Mouse (Mus musculus) lung, embryonic 15.5 days (tissue): ENCODE measurements around the gene Rab40c. TPM values are rescaled to one million over a fixed set of nuclear protein-coding genes. Genes with fewer than 3 reads are reported as not detected.
A peak's percentile ranks its signal among the peaks of the same experiment; 100 is the strongest.

ENCODE experiments used
- ATAC-seq: fragments of 200-750 bp; cut with Nextera tagmentation; 2 replicates; pipeline ENCODE4 v1.8.0; 2017; ENCODE audit warnings: moderate number of reproducible peaks, borderline replicate concordance; ENCODE audit not compliant: low FRiP score, low TSS enrichment; ENCODE audit errors: extremely low read depth
- H3K27ac ChIP-seq: fragments of 300-500 bp; sonication (generic); 2 replicates; pipeline ENCODE4 v1.5.1; 2015; ENCODE audit warnings: moderate library complexity, mild to moderate bottlenecking, inconsistent platforms
- H3K27me3 ChIP-seq: fragments of 300-500 bp; sonication (generic); 2 replicates; pipeline ENCODE4 v1.6.1; 2015; ENCODE audit warnings: inconsistent platforms
- H3K36me3 ChIP-seq: fragments of 300-500 bp; sonication (generic); 2 replicates; pipeline ENCODE4 v1.6.1; 2015; ENCODE audit warnings: inconsistent platforms
- H3K4me1 ChIP-seq: fragments of 300-500 bp; sonication (generic); 2 replicates; pipeline ENCODE4 v1.6.1; 2015; ENCODE audit warnings: inconsistent platforms
- H3K4me2 ChIP-seq: fragments of 300-500 bp; sonication (generic); 2 replicates; pipeline ENCODE4 v1.6.1; 2015; ENCODE audit warnings: inconsistent platforms, mild to moderate bottlenecking, moderate library complexity
- H3K4me3 ChIP-seq: fragments of 300-500 bp; sonication (generic); 2 replicates; pipeline ENCODE4 v1.5.1; 2015; ENCODE audit warnings: mild to moderate bottlenecking, inconsistent platforms
- H3K9ac ChIP-seq: fragments of 300-500 bp; sonication (generic); 2 replicates; pipeline ENCODE4 v1.6.1; 2015; ENCODE audit warnings: inconsistent platforms
- H3K9me3 ChIP-seq: fragments of 300-500 bp; sonication (generic); 2 replicates; pipeline ENCODE4 v1.6.1; 2016; ENCODE audit warnings: inconsistent platforms
- WGBS: fragments of 180-500 bp; shearing (Covaris S2); methylation state at CpG from one replicate; pipeline ENCODE4 v1.1.7; 2015; 5-methylcytosine and 5-hydroxymethylcytosine counted together
- polyA plus RNA-seq: library from polyadenylated mRNA; unstranded; fragments of >200 nt; fragmentation: Nextera tagmentation; extraction: Ambion mirVana; gene quantifications from 2 replicates; pipeline ENCODE4 v1.2.1, GENCODE M21; 2015

Rab40c gene
- polyA plus RNA-seq, 1 experiment from 2014 or later = 27.4 TPM

DNA sequence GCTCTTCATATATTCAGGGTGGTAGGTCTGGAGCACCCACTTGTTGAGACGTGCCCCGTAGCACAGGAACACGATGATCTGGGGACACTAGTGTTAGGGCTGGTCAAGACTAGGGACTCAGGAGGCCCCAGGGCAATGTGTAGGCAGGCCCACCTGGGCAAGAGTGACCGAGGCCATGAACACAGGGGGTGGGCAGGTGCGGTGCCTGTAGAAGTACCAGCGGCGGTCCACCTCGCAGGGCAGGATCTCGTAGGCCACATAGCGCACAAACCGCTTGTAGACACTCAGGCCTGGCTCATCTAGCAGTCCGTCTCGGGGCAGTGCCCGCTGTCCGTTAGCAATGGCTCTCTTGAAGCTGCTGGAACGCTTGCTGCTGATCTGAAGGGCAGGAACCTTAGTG, 83.7 kb downstream of the Rab40c start:
- Histone ChIP-seq H3K9me3 (no peaks in the 10 kb centered on the region), H3K36me3 (peaks cover 32% of the 10 kb centered on the region), H3K4me2 (no peak overlapping the region; the same call in 1 of the 2 replicates), H3K27ac (no peak overlapping the region), H3K9ac (no peak overlapping the region), H3K27me3 (no peaks in the 10 kb centered on the region), H3K4me3 (no peak overlapping the region), H3K4me1 (peaks cover 52% of the 10 kb centered on the region)
- 89% methylated on average over 16 of the region's 16 CpGs for WGBS
- ATAC-seq = no peak

GRCm38 (mm10) chr17:25835301-25835700, 84.2 kb downstream of the Rab40c start:
- Histone ChIP-seq H3K27ac (no peak overlapping the region), H3K27me3 (no peaks in the 10 kb centered on the region), H3K4me2 (peak overlapping the region; percentile 88; the same call in 1 of the 2 replicates), H3K4me1 (peaks cover 57% of the 10 kb centered on the region), H3K4me3 (peak overlapping the region; percentile 82; the same call in 1 of the 2 replicates), H3K36me3 (peaks cover 32% of the 10 kb centered on the region), H3K9me3 (no peaks in the 10 kb centered on the region), H3K9ac (no peak overlapping the region)
- ATAC-seq = no peak
- 98% methylated on average over 7 of the region's 7 CpGs for WGBS

GRCm38 (mm10) chr17:25834595-25835222, 84.8 kb downstream of the Rab40c start:
- Histone ChIP-seq H3K27ac (0 out of 2 replicates have a peak overlapping the region, but pooled peaks have one; percentile 98), H3K27me3 (no peaks in the 10 kb centered on the region), H3K36me3 (peaks cover 31% of the 10 kb centered on the region), H3K4me3 (peak overlapping the region; percentile 82), H3K4me2 (peak overlapping the region; percentile 88), H3K9ac (peak overlapping the region; percentile 73), H3K9me3 (no peaks in the 10 kb centered on the region), H3K4me1 (peaks cover 63% of the 10 kb centered on the region)
- no peak for ATAC-seq
- WGBS = 81% methylated on average over 12 of the region's 12 CpGs

- peak overlapping the region; percentile 82 for H3K4me3 ChIP-seq
- H3K9ac ChIP-seq = peak overlapping the region; percentile 73
- H3K27ac ChIP-seq = peak overlapping the region; percentile 98
- H3K27me3 ChIP-seq = no peaks in the 10 kb centered on the region
- WGBS = 15% methylated on average over 6 of the region's 6 CpGs
- peaks cover 25% of the 10 kb centered on the region for H3K36me3 ChIP-seq
- peak overlapping the region; percentile 88 for H3K4me2 ChIP-seq
- H3K4me1 ChIP-seq = peaks cover 68% of the 10 kb centered on the region
- H3K9me3 ChIP-seq = no peaks in the 10 kb centered on the region
- ATAC-seq = no peak
These were observed 85.4 kb downstream of the Rab40c start for GRCm38 (mm10) chr17:25833961-25834594.

DNA sequence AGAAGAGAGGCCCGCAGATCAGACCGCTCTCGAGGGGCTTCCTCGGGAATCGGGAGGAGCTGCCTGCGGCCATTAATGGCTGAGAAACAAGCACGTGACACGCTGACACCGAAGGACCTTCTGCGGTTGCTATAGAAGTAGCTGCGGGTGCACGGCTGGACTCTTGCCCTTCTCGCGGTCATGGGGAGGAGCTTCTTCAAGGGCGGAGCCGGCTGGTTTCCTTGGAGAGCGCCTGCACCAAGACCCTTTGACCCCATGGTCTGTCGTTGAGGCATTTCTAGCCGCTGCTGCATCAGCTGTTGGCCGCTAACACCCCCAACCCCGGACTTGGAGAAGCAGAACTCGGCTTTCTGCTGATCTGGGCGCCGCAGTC, 86.2 kb downstream of the Rab40c start, which contains the start of gene Stub1:
Gene Stub1, minus strand, starts transcription at position 114 of the 373 bp plus-strand sequence.
- ATAC-seq = peak; percentile 66
- Histone ChIP-seq H3K27ac (peak within 1 kb of the TSS; percentile 98), H3K9me3 (no peaks in the 10 kb centered on the region), H3K36me3 (peaks cover 20% of the 10 kb centered on the region), H3K27me3 (no peaks in the 10 kb centered on the region), H3K4me2 (peak within 1 kb of the TSS; percentile 95), H3K4me3 (peak within 1 kb of the TSS; percentile 82), H3K9ac (peak within 1 kb of the TSS; percentile 90), H3K4me1 (peaks cover 73% of the 10 kb centered on the region)
- under 1% methylated on average over 24 of the region's 24 CpGs for WGBS

DNA sequence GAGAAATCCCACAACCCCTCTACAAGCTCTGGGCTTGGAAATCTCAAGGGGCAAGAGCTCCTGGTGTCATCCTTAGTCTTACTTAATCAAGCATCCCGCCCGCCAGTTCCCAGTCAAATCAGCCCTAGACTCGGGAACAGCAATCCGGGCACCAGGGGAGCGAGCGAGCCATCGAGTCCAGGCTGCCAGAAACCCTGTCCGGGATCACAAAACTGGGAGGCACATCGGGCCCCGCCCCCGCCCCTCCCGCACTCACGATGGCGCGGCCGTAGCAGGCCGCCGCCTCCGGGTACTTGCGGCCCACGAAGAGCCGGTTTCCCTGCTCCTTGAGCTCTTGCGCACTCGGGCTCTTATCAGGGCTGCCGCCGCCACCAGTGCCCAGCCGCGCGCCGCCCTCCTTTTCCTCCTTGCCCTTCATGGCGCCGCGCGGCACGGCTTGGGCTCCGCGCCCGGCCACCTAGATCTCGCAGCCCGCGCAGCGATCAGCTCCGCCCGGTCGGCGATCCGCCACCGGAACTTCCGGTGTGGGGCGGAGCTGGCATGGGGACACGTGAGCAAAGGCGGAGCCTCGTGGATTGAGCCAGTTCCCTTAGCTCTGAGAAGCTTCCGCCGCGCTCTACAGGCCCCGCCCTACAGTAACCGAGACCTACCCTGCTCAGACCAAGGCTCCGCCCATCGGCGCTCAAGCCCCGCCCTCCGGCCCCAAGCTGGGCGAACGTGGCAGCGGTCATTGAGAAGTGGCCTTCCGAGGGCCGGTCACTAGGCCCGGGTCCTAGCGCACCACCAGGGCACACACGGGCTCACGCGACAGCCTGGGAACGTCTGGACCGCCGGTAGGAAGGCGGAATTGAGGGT, 86.9 kb downstream of the Rab40c start:
- ATAC-seq = peak; percentile 91
- Histone ChIP-seq H3K27ac (peak overlapping the region; percentile 98), H3K27me3 (no peaks in the 10 kb centered on the region), H3K36me3 (peaks cover 22% of the 10 kb centered on the region), H3K9ac (peak overlapping the region; percentile 90), H3K4me2 (peak overlapping the region; percentile 95), H3K9me3 (no peaks in the 10 kb centered on the region), H3K4me3 (peak overlapping the region; percentile 82), H3K4me1 (peaks cover 75% of the 10 kb centered on the region)
- under 1% methylated on average over 77 of the region's 77 CpGs for WGBS

Other genes starting within 250 kb of the Rab40c start
- 2.3 and 3.0 TPM in 2 replicates for gene Gng13, start 202.6 kb downstream of the Rab40c start, polyA plus RNA-seq
- gene Chtf18, start 192.3 kb downstream of the Rab40c start, polyA plus RNA-seq = 36.7 and 42.0 TPM in 2 replicates
- gene Rpusd1, start 192.1 kb downstream of the Rab40c start, polyA plus RNA-seq = 24.5 and 24.7 TPM in 2 replicates
- 0.44 and 0.71 TPM in 2 replicates for gene Mslnl, start 183.7 kb downstream of the Rab40c start, polyA plus RNA-seq
- gene Msln, start 165.3 kb downstream of the Rab40c start, polyA plus RNA-seq = 15.8 and 24.2 TPM in 2 replicates
- gene Narfl, start 146.0 kb downstream of the Rab40c start, polyA plus RNA-seq = 25.8 and 30.2 TPM in 2 replicates
- gene Haghl, start 134.1 kb downstream of the Rab40c start, polyA plus RNA-seq = 58.3 and 59.9 TPM in 2 replicates
- 0.70 and 0.76 TPM in 2 replicates for gene Ccdc78, start 133.1 kb downstream of the Rab40c start, polyA plus RNA-seq
- gene Fam173a, start 126.8 kb downstream of the Rab40c start, polyA plus RNA-seq = 105 and 109 TPM in 2 replicates
- gene AC134908.4, start 124.1 kb downstream of the Rab40c start, polyA plus RNA-seq = 0.49 TPM in 1 of 2 replicates, not detected in the other
- gene Metrn, start 122.6 kb downstream of the Rab40c start, polyA plus RNA-seq = 56.9 and 59.8 TPM in 2 replicates
- 0.88 and 1.6 TPM in 2 replicates for gene Fbxl16, start 110.6 kb downstream of the Rab40c start, polyA plus RNA-seq
- gene Wdr24, start 96.1 kb downstream of the Rab40c start, polyA plus RNA-seq = 25.2 and 26.5 TPM in 2 replicates
- 50.7 and 51.5 TPM in 2 replicates for gene Jmjd8, start 90.9 kb downstream of the Rab40c start, polyA plus RNA-seq
- gene Stub1, start 86.3 kb downstream of the Rab40c start, polyA plus RNA-seq = 349 and 363 TPM in 2 replicates
- 0.82 and 1.2 TPM in 2 replicates for gene Rhbdl1, start 82.4 kb downstream of the Rab40c start, polyA plus RNA-seq
- gene Gm20683, start 78.0 kb downstream of the Rab40c start, polyA plus RNA-seq = 2.2 and 2.5 TPM in 2 replicates
- gene Rhot2, start 74.9 kb downstream of the Rab40c start, polyA plus RNA-seq = 20.1 and 20.6 TPM in 2 replicates
- gene Wdr90, start 58.2 kb downstream of the Rab40c start, polyA plus RNA-seq = 32.2 and 32.8 TPM in 2 replicates
- 18.1 and 21.7 TPM in 2 replicates for gene Mcrip2, start 51.0 kb downstream of the Rab40c start, polyA plus RNA-seq
- gene Mettl26, start 44.7 kb downstream of the Rab40c start, polyA plus RNA-seq = 51.4 and 53.5 TPM in 2 replicates
- 0.35 and 0.40 TPM in 2 replicates for gene Wfikkn1, start 38.9 kb downstream of the Rab40c start, polyA plus RNA-seq
- gene Pigq, start 25.2 kb upstream of the Rab40c start, polyA plus RNA-seq = 62.7 and 65.0 TPM in 2 replicates
- gene Nhlrc4, start 25.2 kb upstream of the Rab40c start, polyA plus RNA-seq = 0.51 TPM in 1 of 2 replicates, not detected in the other
- 0.09 TPM in 1 of 2 replicates, not detected in the other for gene A930017K11Rik, start 32.8 kb upstream of the Rab40c start, polyA plus RNA-seq
- gene Capn15, start 66.1 kb upstream of the Rab40c start, polyA plus RNA-seq = 20.8 and 21.9 TPM in 2 replicates
- gene Rab11fip3, start 149.8 kb upstream of the Rab40c start, polyA plus RNA-seq = 12.3 and 13.5 TPM in 2 replicates
- gene Decr2, start 170.6 kb upstream of the Rab40c start, polyA plus RNA-seq = 32.3 and 34.0 TPM in 2 replicates
- 85.0 and 92.3 TPM in 2 replicates for gene Nme4, start 175.9 kb upstream of the Rab40c start, polyA plus RNA-seq
- gene Tmem8, start 193.6 kb upstream of the Rab40c start, polyA plus RNA-seq = 1.9 and 2.7 TPM in 2 replicates
- 209 and 210 TPM in 2 replicates for gene Mrpl28, start 203.8 kb upstream of the Rab40c start, polyA plus RNA-seq
- gene Axin1, start 219.0 kb upstream of the Rab40c start, polyA plus RNA-seq = 16.5 and 18.9 TPM in 2 replicates